Mouse (Mus musculus) small intestine, adult 2 months (tissue): ENCODE measurements around the gene Fli1.

Experiments
- CTCF ChIP-seq: fragments of 200-500 bp; IDR thresholded peaks from 2 replicates; pipeline ENCODE4 v1.5.1; 2012; ENCODE audit warnings: low read depth, mild to moderate bottlenecking, control low read depth, inconsistent platforms, low read length, moderate library complexity, mixed read lengths; ENCODE audit not compliant: insufficient replicate concordance, insufficient read length; ENCODE audit errors: extremely low read depth
- POLR2A ChIP-seq: fragments of 200-500 bp; IDR thresholded peaks from 2 replicates; pipeline ENCODE4 v1.6.1; 2012; ENCODE audit warnings: low read depth, mild to moderate bottlenecking, control low read depth, inconsistent platforms, low read length, moderate library complexity

DNA sequence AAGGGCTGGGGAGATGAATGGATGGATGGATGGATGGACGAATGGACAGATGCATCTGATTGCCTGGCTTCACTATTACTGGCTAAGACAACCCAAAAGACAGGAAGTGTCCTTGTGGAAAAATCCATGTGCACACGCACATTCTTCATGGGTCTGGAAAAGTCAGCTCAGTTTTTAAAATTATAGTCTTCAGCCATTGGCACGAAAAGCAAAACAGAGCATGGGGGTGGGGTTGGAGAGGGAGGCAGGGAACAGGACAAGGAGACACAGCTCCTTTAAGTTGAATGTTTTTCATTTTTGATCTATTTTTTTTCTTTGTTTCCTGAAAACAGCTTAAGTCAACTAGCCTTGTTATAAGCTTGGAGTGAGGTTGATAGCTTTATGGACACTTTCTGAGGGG lies 111.6 kb downstream of the Fli1 start:
- TF ChIP-seq CTCF (no peak), POLR2A (no peak)
